Mouse (Mus musculus): ENCODE results near the gene Stard7. TPM values are rescaled to one million over a fixed set of nuclear protein-coding genes. Genes with fewer than 3 reads are reported as not detected.

Stard7 gene
- total and polyA plus RNA-seq, 2 experiments = 51.2 to 102 TPM

- no peaks in the 10 kb centered on the region for H3K36me3 ChIP-seq (ENCODE audit: control insufficient read depth, insufficient read depth, low read length)
- 100% methylated on average over 1 of the region's 1 CpGs for WGBS
- H3K79me2 ChIP-seq (ENCODE audit: control insufficient read depth, insufficient read depth, low read length) = no peaks in the 10 kb centered on the region
- H3K27me3 ChIP-seq (ENCODE audit: control insufficient read depth, insufficient read depth, low read length) = no peaks in the 10 kb centered on the region
- no peaks in the 10 kb centered on the region; the same call in 1 of the 2 replicates for H3K4me1 ChIP-seq (ENCODE audit: control insufficient read depth, insufficient read depth, low read length)
- DNase-seq (ENCODE audit: extremely low read depth, low read depth, low spot score) = no peak
- TF ChIP-seq POLR2A (IDR thresholded peaks at IDR 0.05; ENCODE audit: extremely low read depth, insufficient read depth, low read length) (no peak), CTCF (IDR thresholded peaks at IDR 0.05; ENCODE audit: low read depth, low read length) (no peak)
- no peak overlapping the region for H3K4me3 ChIP-seq (ENCODE audit: insufficient read depth, low read depth, low read length)
- no peak overlapping the region for H3K9ac ChIP-seq (ENCODE audit: low read depth, low read length)
- no peak overlapping the region for H3K27ac ChIP-seq (replicated peaks; ENCODE audit: insufficient read depth, low read depth, low read length)
These were observed 53.6 kb downstream of the Stard7 start for GRCm38 (mm10) chr2:127323667-127324066.

- Histone ChIP-seq H3K4me3 (ENCODE audit: insufficient read depth, low read depth, low read length) (no peak overlapping the region), H3K27me3 (ENCODE audit: control insufficient read depth, insufficient read depth, low read length) (no peaks in the 10 kb centered on the region), H3K27ac (replicated peaks; ENCODE audit: insufficient read depth, low read depth, low read length) (no peak overlapping the region), H3K79me2 (ENCODE audit: control insufficient read depth, insufficient read depth, low read length) (no peaks in the 10 kb centered on the region), H3K36me3 (ENCODE audit: control insufficient read depth, insufficient read depth, low read length) (no peaks in the 10 kb centered on the region), H3K9ac (ENCODE audit: low read depth, low read length) (no peak overlapping the region), H3K4me1 (ENCODE audit: control insufficient read depth, insufficient read depth, low read length) (no peaks in the 10 kb centered on the region; the same call in 1 of the 2 replicates)
- WGBS = 77% methylated on average over 7 of the region's 7 CpGs
- no peak for TF ChIP-seq POLR2A (IDR thresholded peaks at IDR 0.05; ENCODE audit: extremely low read depth, insufficient read depth, low read length)
- TF ChIP-seq CTCF (IDR thresholded peaks at IDR 0.05; ENCODE audit: low read depth, low read length) = no peak
- DNase-seq (ENCODE audit: extremely low read depth, low read depth, low spot score) = no peak
These were observed 54.4 kb downstream of the Stard7 start for GRCm38 (mm10) chr2:127324456-127324855.

GRCm38 (mm10) chr2:127328090-127328851 lies 58.3 kb downstream of the Stard7 start:
- Histone ChIP-seq H3K27ac (replicated peaks; ENCODE audit: insufficient read depth, low read depth, low read length) (no peak overlapping the region), H3K79me2 (ENCODE audit: control insufficient read depth, insufficient read depth, low read length) (no peaks in the 10 kb centered on the region), H3K9ac (ENCODE audit: low read depth, low read length) (no peak overlapping the region), H3K4me3 (ENCODE audit: insufficient read depth, low read depth, low read length) (no peak overlapping the region), H3K27me3 (ENCODE audit: control insufficient read depth, insufficient read depth, low read length) (no peaks in the 10 kb centered on the region), H3K4me1 (ENCODE audit: control insufficient read depth, insufficient read depth, low read length) (no peaks in the 10 kb centered on the region; the same call in 1 of the 2 replicates), H3K36me3 (ENCODE audit: control insufficient read depth, insufficient read depth, low read length) (no peaks in the 10 kb centered on the region)
- DNase-seq (ENCODE audit: extremely low read depth, low read depth, low spot score) = no peak
- TF ChIP-seq CTCF (IDR thresholded peaks at IDR 0.05; ENCODE audit: low read depth, low read length) = no peak
- TF ChIP-seq POLR2A (IDR thresholded peaks at IDR 0.05; ENCODE audit: extremely low read depth, insufficient read depth, low read length) = no peak
- WGBS = 76% methylated on average over 12 of the region's 12 CpGs

- H3K4me1 ChIP-seq (ENCODE audit: control insufficient read depth, insufficient read depth, low read length) = no peaks in the 10 kb centered on the region; the same call in 1 of the 2 replicates
- DNase-seq (ENCODE audit: extremely low read depth, low read depth, low spot score) = no peak
- TF ChIP-seq POLR2A (IDR thresholded peaks at IDR 0.05; ENCODE audit: extremely low read depth, insufficient read depth, low read length) = no peak
- no peak for TF ChIP-seq CTCF (IDR thresholded peaks at IDR 0.05; ENCODE audit: low read depth, low read length)
- peaks cover 6% of the 10 kb centered on the region; the same call in 1 of the 2 replicates for H3K27me3 ChIP-seq (ENCODE audit: control insufficient read depth, insufficient read depth, low read length)
- H3K27ac ChIP-seq (replicated peaks; ENCODE audit: insufficient read depth, low read depth, low read length) = no peak overlapping the region
- WGBS = 89% methylated on average over 14 of the region's 14 CpGs
- no peak overlapping the region for H3K4me3 ChIP-seq (ENCODE audit: insufficient read depth, low read depth, low read length)
- no peaks in the 10 kb centered on the region for H3K79me2 ChIP-seq (ENCODE audit: control insufficient read depth, insufficient read depth, low read length)
- H3K36me3 ChIP-seq (ENCODE audit: control insufficient read depth, insufficient read depth, low read length) = no peaks in the 10 kb centered on the region
- H3K9ac ChIP-seq (ENCODE audit: low read depth, low read length) = no peak overlapping the region
These were observed 63.0 kb downstream of the Stard7 start for GRCm38 (mm10) chr2:127332807-127333570.

- Histone ChIP-seq H3K9ac (ENCODE audit: low read depth, low read length) (no peak overlapping the region), H3K27me3 (ENCODE audit: control insufficient read depth, insufficient read depth, low read length) (peaks cover 6% of the 10 kb centered on the region; the same call in 1 of the 2 replicates), H3K36me3 (ENCODE audit: control insufficient read depth, insufficient read depth, low read length) (no peaks in the 10 kb centered on the region), H3K4me3 (ENCODE audit: insufficient read depth, low read depth, low read length) (no peak overlapping the region), H3K27ac (replicated peaks; ENCODE audit: insufficient read depth, low read depth, low read length) (no peak overlapping the region), H3K79me2 (ENCODE audit: control insufficient read depth, insufficient read depth, low read length) (no peaks in the 10 kb centered on the region), H3K4me1 (ENCODE audit: control insufficient read depth, insufficient read depth, low read length) (no peaks in the 10 kb centered on the region)
- WGBS = 57% methylated on average over 5 of the region's 5 CpGs
- no peak for DNase-seq (ENCODE audit: extremely low read depth, low read depth, low spot score)
- TF ChIP-seq POLR2A (IDR thresholded peaks at IDR 0.05; ENCODE audit: extremely low read depth, insufficient read depth, low read length) (no peak), CTCF (IDR thresholded peaks at IDR 0.05; ENCODE audit: low read depth, low read length) (no peak)
These were observed 64.1 kb downstream of the Stard7 start for GRCm38 (mm10) chr2:127333945-127334603.

All from liver, adult 2 months (tissue).